Mouse (Mus musculus) spleen, adult 2 months (tissue): ENCODE results near the gene Tnip3. TPM values are rescaled to one million over a fixed set of nuclear protein-coding genes. Genes with fewer than 3 reads are reported as not detected.

ENCODE experiments used
- DNase-seq, 2 experiments: peaks; one replicate each; pipeline versions ENCODE4 v3.0.0 to v3.0.0-alpha.2; 2012 to 2021; ENCODE audit warnings: low spot score in 2 of 2, low read depth in 1 of 2
- H3K27ac ChIP-seq: fragments of 200-500 bp; 2 replicates; pipeline ENCODE4 v1.5.1; 2012; ENCODE audit warnings: low read length, inconsistent platforms; ENCODE audit not compliant: insufficient read depth
- H3K27me3 ChIP-seq: fragments of 200-500 bp; 2 replicates; pipeline ENCODE4 v1.6.1; 2012; ENCODE audit warnings: mild to moderate bottlenecking, moderate library complexity, low read length, inconsistent platforms; ENCODE audit not compliant: control insufficient read depth, insufficient read depth
- H3K36me3 ChIP-seq: fragments of 200-500 bp; 2 replicates; pipeline ENCODE4 v1.6.1; 2012; ENCODE audit warnings: mild to moderate bottlenecking, low read length, inconsistent platforms; ENCODE audit not compliant: control insufficient read depth, insufficient read depth
- H3K4me1 ChIP-seq: fragments of 200-500 bp; 2 replicates; pipeline ENCODE4 v1.6.1; 2011; ENCODE audit warnings: inconsistent platforms; ENCODE audit not compliant: control insufficient read depth, insufficient read depth, insufficient read length
- H3K4me3 ChIP-seq: fragments of 200-500 bp; 2 replicates; pipeline ENCODE4 v1.5.1; 2011; ENCODE audit warnings: mild to moderate bottlenecking, inconsistent platforms; ENCODE audit not compliant: insufficient read depth, insufficient read length; ENCODE audit errors: extremely low read depth
- CTCF ChIP-seq: fragments of 200-500 bp; IDR thresholded peaks from 2 replicates; pipeline ENCODE4 v1.5.1; 2011; ENCODE audit warnings: mild to moderate bottlenecking, inconsistent platforms; ENCODE audit not compliant: insufficient read depth, insufficient read length, insufficient replicate concordance; ENCODE audit errors: extremely low read depth
- POLR2A ChIP-seq: fragments of 200-500 bp; IDR thresholded peaks from 2 replicates; pipeline ENCODE4 v1.6.1; 2011; ENCODE audit warnings: low read depth, low read length, inconsistent platforms
- WGBS: fragments of 180-500 bp; shearing (Covaris S2); methylation state at CpG from one replicate; pipeline ENCODE4 v1.1.7; 2018; 5-methylcytosine and 5-hydroxymethylcytosine counted together
- polyA plus RNA-seq: library from polyadenylated mRNA; depleted of rRNA; stranded (reverse); fragments of >200 nt; gene quantifications from 2 replicates; pipeline ENCODE4 v1.2.3, GENCODE M21; 2012

Gene Tnip3
- polyA plus RNA-seq, 1 experiment: 0.19 TPM

- TF ChIP-seq CTCF: no peak
- TF ChIP-seq POLR2A: no peak
- DNase-seq: no peak
- no peak overlapping the region for H3K27ac ChIP-seq
Observed at GRCm38 (mm10) chr6:65611834-65612233, 86.7 kb downstream of the Tnip3 start.

DNA sequence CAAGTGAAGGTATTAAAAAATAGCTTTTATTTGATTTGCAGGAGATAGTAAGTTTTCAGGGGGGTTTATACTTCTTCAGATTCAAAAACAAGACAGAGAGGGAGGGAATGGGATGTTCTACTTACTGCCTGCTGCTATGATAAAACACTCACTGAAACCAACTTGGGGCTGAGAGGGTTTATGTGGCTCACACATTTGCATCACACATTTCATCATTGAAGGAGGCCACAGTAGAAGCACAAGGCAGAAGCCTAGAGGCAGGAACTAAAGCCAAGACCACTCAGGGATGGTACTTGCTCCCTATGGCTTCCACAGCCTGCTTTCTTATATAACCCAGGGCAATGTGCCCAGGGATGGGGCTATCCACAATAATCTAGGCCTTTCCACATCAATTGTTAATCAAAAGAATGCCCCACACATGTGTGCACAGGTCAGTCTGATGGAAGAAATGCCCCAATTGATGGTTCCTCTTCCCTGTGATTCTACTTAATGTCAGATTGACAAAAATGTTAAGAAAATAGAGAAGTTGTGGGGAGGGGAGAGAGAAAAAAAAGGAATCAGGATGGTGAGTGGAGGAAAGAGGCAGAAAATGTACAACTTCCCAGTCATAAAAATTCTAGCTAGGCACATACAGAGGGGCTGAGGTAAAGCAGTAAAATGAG lies 88.9 kb downstream of the Tnip3 start:
- no peak for TF ChIP-seq POLR2A
- TF ChIP-seq CTCF: no peak
- Histone ChIP-seq H3K4me3 (no peak overlapping the region), H3K27ac (no peak overlapping the region), H3K27me3 (no peaks in the 10 kb centered on the region), H3K36me3 (no peaks in the 10 kb centered on the region), H3K4me1 (no peaks in the 10 kb centered on the region)
- DNase-seq: no peak

More at GRCm38 (mm10) chr6:65611834-65612233, 86.7 kb downstream of the Tnip3 start:
- no peaks in the 10 kb centered on the region for H3K4me1 ChIP-seq
- H3K27me3 ChIP-seq: no peaks in the 10 kb centered on the region
- no peak overlapping the region for H3K4me3 ChIP-seq
- no peaks in the 10 kb centered on the region for H3K36me3 ChIP-seq

GRCm38 (mm10) chr6:65615641-65616040 lies 90.5 kb downstream of the Tnip3 start:
- H3K4me3 ChIP-seq: no peak overlapping the region
- H3K27me3 ChIP-seq: no peaks in the 10 kb centered on the region
- WGBS: 63% methylated on average over 4 of the region's 4 CpGs
- no peak overlapping the region for H3K27ac ChIP-seq
- H3K36me3 ChIP-seq: no peaks in the 10 kb centered on the region
- no peak for TF ChIP-seq CTCF
- no peak for TF ChIP-seq POLR2A
- no peaks in the 10 kb centered on the region for H3K4me1 ChIP-seq
- DNase-seq: no peak

- no peaks in the 10 kb centered on the region for H3K27me3 ChIP-seq
- TF ChIP-seq POLR2A (no peak), CTCF (no peak)
- no peaks in the 10 kb centered on the region for H3K4me1 ChIP-seq
- DNase-seq: no peak
- H3K36me3 ChIP-seq: no peaks in the 10 kb centered on the region
- H3K27ac ChIP-seq: no peak overlapping the region
- H3K4me3 ChIP-seq: no peak overlapping the region
Observed at GRCm38 (mm10) chr6:65621260-65621659, 96.1 kb downstream of the Tnip3 start.

DNA sequence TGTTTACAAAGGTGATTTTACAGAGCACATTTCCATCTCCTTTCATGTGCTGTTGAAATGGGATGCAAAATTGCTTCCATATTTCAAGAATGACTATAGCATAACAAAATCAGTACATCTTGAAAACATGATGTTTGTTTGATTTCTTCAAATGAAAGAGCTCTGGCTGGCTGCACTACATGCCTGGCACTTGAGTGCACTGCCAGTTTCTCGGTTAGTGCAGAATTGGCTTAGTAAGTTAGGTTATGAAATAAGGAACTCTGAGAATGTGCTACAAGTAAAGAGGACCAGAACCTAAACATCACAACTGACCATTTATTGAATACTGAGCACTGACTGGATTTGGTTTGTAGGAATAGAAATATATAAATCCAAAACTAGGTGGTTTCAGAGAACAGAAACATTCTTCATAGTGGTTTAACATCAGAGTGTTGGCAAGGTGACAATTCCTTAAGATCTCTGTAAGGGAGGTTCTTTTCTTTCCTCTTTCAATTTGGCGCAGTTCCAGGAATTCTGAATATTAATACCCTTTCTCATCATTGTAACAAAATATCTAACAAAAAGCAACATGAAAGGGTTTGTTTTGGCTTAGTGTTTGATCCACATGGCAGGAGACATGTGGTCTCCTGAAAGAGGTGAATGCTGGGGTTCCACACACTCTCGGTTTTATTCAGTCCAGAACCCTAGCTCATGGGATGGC lies 98.1 kb downstream of the Tnip3 start:
- H3K36me3 ChIP-seq: no peaks in the 10 kb centered on the region
- no peak for DNase-seq
- no peaks in the 10 kb centered on the region for H3K27me3 ChIP-seq
- H3K4me3 ChIP-seq: no peak overlapping the region
- no peak overlapping the region for H3K27ac ChIP-seq
- TF ChIP-seq POLR2A: no peak
- TF ChIP-seq CTCF: no peak
- WGBS: 89% methylated on average over 3 of the region's 3 CpGs
- no peaks in the 10 kb centered on the region for H3K4me1 ChIP-seq

- DNase-seq: no peak
- Histone ChIP-seq H3K4me1 (no peaks in the 10 kb centered on the region), H3K4me3 (no peak overlapping the region), H3K27me3 (no peaks in the 10 kb centered on the region), H3K27ac (no peak overlapping the region), H3K36me3 (no peaks in the 10 kb centered on the region)
- WGBS: 94% methylated on average over 2 of the region's 2 CpGs
- TF ChIP-seq POLR2A: no peak
- TF ChIP-seq CTCF: no peak
Observed at GRCm38 (mm10) chr6:65630578-65630977, 105.5 kb downstream of the Tnip3 start.

GRCm38 (mm10) chr6:65632184-65632583 lies 107.1 kb downstream of the Tnip3 start:
- Histone ChIP-seq H3K4me3 (no peak overlapping the region), H3K36me3 (no peaks in the 10 kb centered on the region), H3K27me3 (no peaks in the 10 kb centered on the region), H3K27ac (no peak overlapping the region), H3K4me1 (no peaks in the 10 kb centered on the region)
- 84% methylated on average over 5 of the region's 5 CpGs for WGBS
- no peak for TF ChIP-seq POLR2A
- no peak for TF ChIP-seq CTCF
- DNase-seq: no peak

DNA sequence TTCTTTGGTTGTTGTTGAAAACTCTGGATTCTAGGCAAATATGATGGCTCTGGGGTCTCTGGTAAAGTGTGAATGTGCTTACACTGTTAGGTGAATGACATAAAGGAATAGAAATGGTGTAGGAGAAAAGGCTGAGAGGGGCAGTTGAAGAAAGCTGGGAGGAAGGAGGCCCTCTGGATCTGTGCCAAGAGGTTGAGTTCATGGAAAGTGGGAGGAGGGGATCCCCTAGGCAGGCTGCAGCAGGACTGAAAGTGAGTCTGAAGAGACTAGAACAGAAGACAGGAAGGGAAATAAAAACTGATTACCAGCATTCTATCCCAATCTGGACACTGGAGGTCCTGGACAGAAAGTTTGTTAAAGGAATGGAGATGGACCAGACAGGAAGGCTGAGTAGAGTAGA lies 117.3 kb downstream of the Tnip3 start:
- H3K27me3 ChIP-seq: no peaks in the 10 kb centered on the region
- TF ChIP-seq CTCF (no peak), POLR2A (no peak)
- H3K27ac ChIP-seq: no peak overlapping the region
- 0 out of 2 replicates have a peak, but pooled peaks cover 3% of the 10 kb centered on the region for H3K4me1 ChIP-seq
- H3K4me3 ChIP-seq: no peak overlapping the region
- no peak for DNase-seq
- no peaks in the 10 kb centered on the region for H3K36me3 ChIP-seq
